Mouse (Mus musculus) CH12.LX (cell line): ENCODE measurements around the gene Sowahc. TPM values are rescaled to one million over a fixed set of nuclear protein-coding genes. Genes with fewer than 3 reads are reported as not detected.

Experiments
- DNase-seq: peaks from one replicate; pipeline ENCODE4 v3.0.0-alpha.2; 2013; ENCODE audit errors: extremely low read depth
- H3K27ac ChIP-seq: 2 replicates; pipeline ENCODE4 v1.5.1; 2012; ENCODE audit warnings: low read depth, mild to moderate bottlenecking, control low read depth, moderate library complexity; ENCODE audit not compliant: insufficient read depth
- H3K27me3 ChIP-seq: replicated peaks from 2 replicates; pipeline ENCODE3; 2012; ENCODE audit warnings: inconsistent platforms
- H3K36me3 ChIP-seq, 2 experiments: replicated peaks in 1 of 2; 2 replicates each; pipeline versions ENCODE3 to v1.6.1; 2012; ENCODE audit warnings: inconsistent platforms in 1 of 2, low read length in 1 of 2, mild to moderate bottlenecking in 1 of 2, mixed read lengths in 1 of 2, moderate library complexity in 1 of 2; ENCODE audit not compliant: control insufficient read depth in 1 of 2, insufficient read depth in 1 of 2
- H3K4me1 ChIP-seq, 2 experiments: 2 replicates each; pipeline ENCODE4 v1.6.1; 2012; ENCODE audit warnings: inconsistent platforms in 1 of 2, moderate library complexity in 1 of 2; ENCODE audit not compliant: insufficient read depth in 2 of 2, control insufficient read depth in 1 of 2
- H3K4me2 ChIP-seq: 2 replicates; pipeline ENCODE4 v1.6.1; 2012; ENCODE audit warnings: low read depth, mild to moderate bottlenecking, control low read depth; ENCODE audit not compliant: poor library complexity, insufficient read depth, severe bottlenecking
- H3K4me3 ChIP-seq, 3 experiments: fragments of 150-350 bp in 1 of 3; sonication (generic) in 1 of 3; replicated peaks in 1 of 3; 2 replicates each; pipeline versions ENCODE3 to v1.5.1; 2011 to 2012; ENCODE audit warnings: low read depth in 2 of 3, low read length in 2 of 3, mild to moderate bottlenecking in 2 of 3, moderate library complexity in 2 of 3, control low read depth in 1 of 3, improper control_type of control experiment in 1 of 3, inconsistent platforms in 1 of 3, mixed read lengths in 1 of 3; ENCODE audit not compliant: poor library complexity in 1 of 3
- H3K79me2 ChIP-seq: replicated peaks from 2 replicates; pipeline ENCODE4 v1.6.1; 2012; ENCODE audit warnings: mild to moderate bottlenecking, moderate library complexity; ENCODE audit not compliant: control insufficient read depth, poor library complexity, insufficient read depth, severe bottlenecking; ENCODE audit errors: extremely low read depth
- H3K9ac ChIP-seq: 2 replicates; pipeline ENCODE4 v1.6.1; 2012; ENCODE audit warnings: low read depth, mild to moderate bottlenecking, control low read depth, moderate library complexity; ENCODE audit not compliant: insufficient read depth
- H3K9me3 ChIP-seq: replicated peaks from 2 replicates; pipeline ENCODE3; 2012; ENCODE audit warnings: low read length, inconsistent platforms, mixed read lengths
- BHLHE40 ChIP-seq: IDR thresholded peaks from 2 replicates; pipeline ENCODE4 v1.6.1; 2011; ENCODE audit warnings: mild to moderate bottlenecking, low read depth, low read length, improper control_type of control experiment
- CHD1 ChIP-seq: IDR thresholded peaks from 2 replicates; pipeline ENCODE4 v1.6.1; 2012; ENCODE audit warnings: low read depth, low read length, improper control_type of control experiment, inconsistent platforms
- CHD2 ChIP-seq: IDR thresholded peaks from 2 replicates; pipeline ENCODE4 v1.6.1; 2011; ENCODE audit warnings: low read length, improper control_type of control experiment
- CTCF ChIP-seq, 2 experiments: IDR thresholded peaks in 1 of 2; conservative IDR thresholded peaks in 1 of 2; 2 replicates each; pipeline ENCODE4 v1.5.1; 2011 to 2012; ENCODE audit warnings: low read depth in 2 of 2, low read length in 2 of 2, improper control_type of control experiment in 1 of 2, inconsistent platforms in 1 of 2, mild to moderate bottlenecking in 1 of 2, moderate library complexity in 1 of 2
- E2F4 ChIP-seq: IDR thresholded peaks from 2 replicates; pipeline ENCODE4 v1.6.1; 2011; ENCODE audit warnings: low read depth, low read length, improper control_type of control experiment; ENCODE audit not compliant: insufficient replicate concordance
- ELF1 ChIP-seq: IDR thresholded peaks from 2 replicates; pipeline ENCODE4 v1.6.1; 2014; ENCODE audit warnings: low read depth, mild to moderate bottlenecking, inconsistent platforms, low read length, improper control_type of control experiment
- EP300 ChIP-seq: IDR thresholded peaks from 2 replicates; pipeline ENCODE4 v1.6.1; 2011; ENCODE audit warnings: low read length, improper control_type of control experiment
- ETS1 ChIP-seq: conservative IDR thresholded peaks from 2 replicates; pipeline ENCODE4 v1.6.1; 2012; ENCODE audit warnings: low read depth, mild to moderate bottlenecking, inconsistent platforms, low read length, improper control_type of control experiment, moderate library complexity
- GABPA ChIP-seq: IDR thresholded peaks from 2 replicates; pipeline ENCODE4 v1.6.1; 2012; ENCODE audit warnings: low read depth, low read length, improper control_type of control experiment, inconsistent platforms; ENCODE audit not compliant: insufficient replicate concordance
- HCFC1 ChIP-seq: IDR thresholded peaks from 2 replicates; pipeline ENCODE4 v1.6.1; 2012; ENCODE audit warnings: low read depth, mild to moderate bottlenecking, inconsistent platforms, low read length, improper control_type of control experiment
- IRF4 ChIP-seq: IDR thresholded peaks from 2 replicates; pipeline ENCODE4 v1.6.1; 2014; ENCODE audit warnings: low read depth, mild to moderate bottlenecking, inconsistent platforms, low read length, improper control_type of control experiment
- JUN ChIP-seq: IDR thresholded peaks from 2 replicates; pipeline ENCODE4 v1.6.1; 2011; ENCODE audit warnings: low read depth, mild to moderate bottlenecking, low read length, improper control_type of control experiment, moderate library complexity; ENCODE audit not compliant: insufficient read depth
- JUND ChIP-seq: conservative IDR thresholded peaks from 2 replicates; pipeline ENCODE4 v1.6.1; 2011; ENCODE audit warnings: low read depth, low read length, improper control_type of control experiment
- KAT2A ChIP-seq: IDR thresholded peaks from 2 replicates; pipeline ENCODE4 v1.6.1; 2012; ENCODE audit warnings: low read length, improper control_type of control experiment, inconsistent platforms; ENCODE audit not compliant: insufficient replicate concordance
- MAFK ChIP-seq: IDR thresholded peaks from 2 replicates; pipeline ENCODE4 v1.6.1; 2011; ENCODE audit warnings: low read length, improper control_type of control experiment; ENCODE audit not compliant: insufficient replicate concordance
- MAX ChIP-seq: IDR thresholded peaks from 2 replicates; pipeline ENCODE4 v1.6.1; 2011; ENCODE audit warnings: low read length, improper control_type of control experiment
- MAZ ChIP-seq: IDR thresholded peaks from 2 replicates; pipeline ENCODE4 v1.6.1; 2012; ENCODE audit warnings: low read depth, mild to moderate bottlenecking, inconsistent platforms, low read length, improper control_type of control experiment, moderate library complexity
- MEF2A ChIP-seq: IDR thresholded peaks from 2 replicates; pipeline ENCODE4 v1.6.1; 2014; ENCODE audit warnings: low read depth, mild to moderate bottlenecking, inconsistent platforms, low read length, improper control_type of control experiment, borderline replicate concordance
- MXI1 ChIP-seq: IDR thresholded peaks from 2 replicates; pipeline ENCODE4 v1.6.1; 2011; ENCODE audit warnings: mild to moderate bottlenecking, low read depth, low read length, improper control_type of control experiment
- MYC ChIP-seq: IDR thresholded peaks from 2 replicates; pipeline ENCODE4 v1.6.1; 2011; ENCODE audit warnings: low read depth, mild to moderate bottlenecking, improper control_type of control experiment, low read length
- NELFE ChIP-seq: IDR thresholded peaks from 2 replicates; pipeline ENCODE4 v1.6.1; 2011; ENCODE audit warnings: low read depth, low read length, improper control_type of control experiment
- NRF1 ChIP-seq: IDR thresholded peaks from 2 replicates; pipeline ENCODE4 v1.6.1; 2014; ENCODE audit warnings: low read depth, mild to moderate bottlenecking, inconsistent platforms, low read length, improper control_type of control experiment, moderate library complexity
- PAX5 ChIP-seq: IDR thresholded peaks from 2 replicates; pipeline ENCODE4 v1.6.1; 2012; ENCODE audit warnings: low read length, inconsistent platforms, mixed read lengths
- POLR2A ChIP-seq: IDR thresholded peaks from 2 replicates; pipeline ENCODE4 v1.6.1; 2011; ENCODE audit warnings: low read depth, mild to moderate bottlenecking, improper control_type of control experiment, low read length
- POLR2AphosphoS2 ChIP-seq: IDR thresholded peaks from 2 replicates; pipeline ENCODE4 v1.6.1; 2011; ENCODE audit warnings: low read depth, low read length, improper control_type of control experiment
- RAD21 ChIP-seq: IDR thresholded peaks from 2 replicates; pipeline ENCODE4 v1.6.1; 2011; ENCODE audit warnings: low read depth, mild to moderate bottlenecking, low read length, improper control_type of control experiment, moderate library complexity
- RCOR1 ChIP-seq: conservative IDR thresholded peaks from 2 replicates; pipeline ENCODE4 v1.6.1; 2012; ENCODE audit warnings: low read depth, mild to moderate bottlenecking, inconsistent platforms, low read length, improper control_type of control experiment
- SIN3A ChIP-seq: IDR thresholded peaks from 2 replicates; pipeline ENCODE4 v1.6.1; 2012; ENCODE audit warnings: low read length, improper control_type of control experiment, inconsistent platforms
- SMC3 ChIP-seq: IDR thresholded peaks from 2 replicates; pipeline ENCODE4 v1.6.1; 2011; ENCODE audit warnings: low read depth, low read length, improper control_type of control experiment
- TBP ChIP-seq: conservative IDR thresholded peaks from 2 replicates; pipeline ENCODE4 v1.6.1; 2011; ENCODE audit warnings: low read depth, low read length, improper control_type of control experiment
- TCF12 ChIP-seq: IDR thresholded peaks from 2 replicates; pipeline ENCODE4 v1.6.1; 2014; ENCODE audit warnings: low read depth, mild to moderate bottlenecking, inconsistent platforms, low read length, improper control_type of control experiment
- UBTF ChIP-seq: IDR thresholded peaks from 2 replicates; pipeline ENCODE4 v1.6.1; 2012; ENCODE audit warnings: low read depth, mild to moderate bottlenecking, inconsistent platforms, low read length, improper control_type of control experiment, moderate library complexity
- USF1 ChIP-seq: IDR thresholded peaks from 2 replicates; pipeline ENCODE4 v1.6.1; 2014; ENCODE audit warnings: low read depth, mild to moderate bottlenecking, inconsistent platforms, low read length, improper control_type of control experiment
- USF2 ChIP-seq: conservative IDR thresholded peaks from 2 replicates; pipeline ENCODE4 v1.6.1; 2011; ENCODE audit warnings: low read depth, low read length, improper control_type of control experiment
- ZC3H11A ChIP-seq: IDR thresholded peaks from 2 replicates; pipeline ENCODE4 v1.6.1; 2012; ENCODE audit warnings: low read depth, mild to moderate bottlenecking, inconsistent platforms, low read length, improper control_type of control experiment
- ZKSCAN1 ChIP-seq: IDR thresholded peaks from 2 replicates; pipeline ENCODE4 v1.6.1; 2012; ENCODE audit warnings: low read depth, inconsistent platforms, low read length, improper control_type of control experiment, borderline replicate concordance
- ZMIZ1 ChIP-seq: IDR thresholded peaks from 2 replicates; pipeline ENCODE4 v1.6.1; 2012; ENCODE audit warnings: low read depth, mild to moderate bottlenecking, inconsistent platforms, low read length, improper control_type of control experiment
- ZNF384 ChIP-seq: IDR thresholded peaks from 2 replicates; pipeline ENCODE4 v1.6.1; 2012; ENCODE audit warnings: low read depth, low read length, improper control_type of control experiment, inconsistent platforms
- dilution Hi-C: fragments of 300-500 bp; cut with MboI; formaldehyde crosslinking; loops from 2 replicates; pipeline ENCODE4 v1.14.3; 2020; ENCODE audit warnings: low sequenced_read_pairs; ENCODE audit not compliant: extremely low pct_unique_long_range_greater_than_20kb, extremely low pct_ligation_motif_present
- in situ Hi-C: fragments of 300-500 bp; cut with MboI; formaldehyde crosslinking; loops from 3 replicates; pipeline ENCODE4 v1.14.3; 2019; ENCODE audit warnings: low sequenced_read_pairs, low pct_ligation_motif_present, low pct_unique_long_range_greater_than_20kb, mixed read lengths
- polyA plus RNA-seq: library from polyadenylated mRNA; unstranded; fragments of >175 nt; gene quantifications from 2 replicates; pipeline ENCODE4 v1.2.1, GENCODE M21; 2012; ENCODE audit warnings: low read depth; ENCODE audit not compliant: insufficient read length
- total RNA-seq, 2 experiments: library from RNA; depleted of rRNA; stranded (reverse); fragments of 300-350 nt in 1 of 2; fragments of >200 nt in 1 of 2; gene quantifications; 2 replicates each; pipeline ENCODE4 v1.2.3; 2012 to 2014

Sowahc gene
- total and polyA plus RNA-seq, 3 experiments, result 19.9 to 50.0 (median 25.9) TPM

DNA sequence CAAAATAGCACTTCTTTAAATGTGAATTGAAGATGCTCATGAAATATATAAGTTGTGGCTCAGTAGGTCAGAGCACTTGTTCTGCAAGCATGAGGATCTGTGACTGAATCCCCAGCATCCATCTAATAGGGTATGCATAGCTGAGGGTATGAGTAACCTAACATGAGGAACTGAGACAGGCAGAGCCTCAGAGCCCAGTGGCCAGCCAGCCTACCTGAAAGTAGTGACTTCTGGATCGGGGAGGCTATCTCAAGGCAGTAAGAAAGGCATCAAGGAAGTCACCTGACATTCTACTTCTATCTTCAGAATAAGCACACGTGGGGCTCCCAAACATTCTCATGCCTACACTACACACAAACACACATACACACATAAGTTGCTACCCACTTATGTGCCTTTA is 3.4 kb downstream of the Sowahc start:
- Histone ChIP-seq H3K27me3 (no peaks in the 10 kb centered on the region), H3K27ac (peak overlapping the region; percentile 31; the same call in 1 of the 2 replicates), H3K79me2 (peaks cover 38% of the 10 kb centered on the region), H3K4me3 (peak overlapping the region; percentile 46 to 91 (median 69)), H3K9me3 (peaks cover 1% of the 10 kb centered on the region)
- dilution Hi-C loops, result no loop called here
- in situ Hi-C loops, result loop anchor here (10.0 kb wide), 1 partner anchor 60 kb away; no protein-coding TSS in a partner anchor
- no peak for TF ChIP-seq ZC3H11A
- TF ChIP-seq POLR2A, result 0 out of 2 replicates have a peak, but pooled peaks have one; percentile 31
- TF ChIP-seq GABPA, result no peak
- peak; percentile 88 for TF ChIP-seq IRF4
- TF ChIP-seq EP300, result peak; percentile 62
- TF ChIP-seq TCF12, result peak; percentile 41; the same call in 1 of the 2 replicates
- TF ChIP-seq USF1, result peak; percentile 22; the same call in 1 of the 2 replicates
- peak; percentile 62 for TF ChIP-seq ETS1
- no peak for TF ChIP-seq ZNF384
- no peak for TF ChIP-seq MAFK
- no peak for TF ChIP-seq MAX
- peak; percentile 88 for TF ChIP-seq BHLHE40
- no peak for TF ChIP-seq SMC3
- no peak for TF ChIP-seq POLR2AphosphoS2
- no peak for TF ChIP-seq UBTF
- no peak for TF ChIP-seq E2F4
- TF ChIP-seq MAZ, result no peak
- TF ChIP-seq JUN, result no peak
- no peak for TF ChIP-seq CTCF (conservative IDR thresholded peaks at IDR 0.05 in 1 of 2, IDR thresholded peaks at IDR 0.05 in 1 of 2; ENCODE audit: low read depth in 2 of 2, low read length in 2 of 2)
- TF ChIP-seq RAD21, result no peak; the same call in none of the 2 replicates
- no peak for TF ChIP-seq TBP
- TF ChIP-seq HCFC1, result no peak
- TF ChIP-seq NRF1, result no peak
- no peak; the same call in 1 of the 2 replicates for TF ChIP-seq CHD1
- no peak for TF ChIP-seq MEF2A
- TF ChIP-seq RCOR1, result no peak
- TF ChIP-seq NELFE, result no peak
- no peak for TF ChIP-seq JUND
- TF ChIP-seq MXI1, result peak; percentile 75
- TF ChIP-seq ELF1, result peak; percentile 45; the same call in 1 of the 2 replicates
- no peak for TF ChIP-seq ZMIZ1
- peak; percentile 72; the same call in 1 of the 2 replicates for TF ChIP-seq SIN3A
- no peak for TF ChIP-seq CHD2
- no peak for TF ChIP-seq KAT2A
- TF ChIP-seq ZKSCAN1, result no peak
- TF ChIP-seq MYC, result peak; percentile 80
- TF ChIP-seq USF2, result no peak; the same call in 1 of the 2 replicates
- TF ChIP-seq PAX5, result no peak
- TF ChIP-seq, all 38 proteins: peak for 11
- Histone ChIP-seq H3K36me3 (peaks cover 5 to 21% of the 10 kb centered on the region in 2 experiments), H3K4me1 (peaks cover 6 to 34% of the 10 kb centered on the region in 2 experiments), H3K9ac (peak overlapping the region; percentile 48; the same call in 1 of the 2 replicates), H3K4me2 (peak overlapping the region; percentile 19)
- DNase-seq, result peak; percentile 79
